ENCODE assay signal across 8 mouse cellular contexts in genomic region chr19:4113806-4114230, GRCm38 (mm10). TPM values are rescaled to one million over a fixed set of nuclear protein-coding genes. Genes with fewer than 3 reads are reported as not detected.
DNase-seq lines count a peak whose midpoint lies in the region; ATAC-seq and TF ChIP-seq lines count a peak whose summit lies in the region.

No protein-coding gene starts in this region.

- TF ChIP-seq POLR2A in thymus, adult 2 months (IDR thresholded peaks at IDR 0.05; ENCODE audit: control insufficient read depth, extremely low read depth, insufficient read depth, low read length, poor library complexity): no peak

- H3K4me3 ChIP-seq in thymus, adult 2 months (ENCODE audit: control insufficient read depth, insufficient read depth, low read length): 0 out of 2 replicates have a peak overlapping the region, but pooled peaks have one; percentile 0
- H3K4me3 ChIP-seq in heart, embryonic 16.5 days (ENCODE audit: low read length): no peak overlapping the region
- H3K4me3 ChIP-seq in limb, embryonic 15.5 days: no peak overlapping the region

- H3K9ac ChIP-seq in heart, embryonic 16.5 days (ENCODE audit: low read length): peak overlapping the region; percentile 35
- H3K9ac ChIP-seq in limb, embryonic 15.5 days: no peak overlapping the region

- peaks cover 40% of the 10 kb centered on the region for H3K4me1 ChIP-seq in thymus, adult 2 months (replicated peaks; ENCODE audit: control insufficient read depth, insufficient read depth, low read length)
- H3K4me1 ChIP-seq in heart, embryonic 16.5 days (ENCODE audit: control insufficient read depth, insufficient read depth, low read length): peaks cover 10% of the 10 kb centered on the region
- H3K4me1 ChIP-seq in limb, embryonic 15.5 days: peaks cover 18% of the 10 kb centered on the region

- peak overlapping the region; percentile 71 for H3K27ac ChIP-seq in thymus, adult 2 months (ENCODE audit: control insufficient read depth, insufficient read depth, low read length)
- H3K27ac ChIP-seq in heart, embryonic 16.5 days (ENCODE audit: low read length): peak overlapping the region; percentile 72
- H3K27ac ChIP-seq in limb, embryonic 15.5 days: peak overlapping the region; percentile 48

- no peaks in the 10 kb centered on the region for H3K9me3 ChIP-seq in heart, embryonic 16.5 days (replicated peaks; ENCODE audit: control insufficient read depth, low read length)
- H3K9me3 ChIP-seq in limb, embryonic 15.5 days: no peaks in the 10 kb centered on the region

- 3% methylated on average over 5 of the region's 5 CpGs for WGBS in thymus, adult 2 months
- WGBS in heart, embryonic 16.5 days: 37% methylated on average over 5 of the region's 5 CpGs
- WGBS in limb, embryonic 15.5 days: 25% methylated on average over 5 of the region's 5 CpGs

- ATAC-seq in heart, embryonic 16.5 days (replicated peaks; ENCODE audit: extremely low read depth, insufficient read depth, low FRiP score): peak; percentile 39; the same call in 1 of the 2 replicates
- ATAC-seq in limb, embryonic 15.5 days (ENCODE audit: insufficient number of reproducible peaks, low FRiP score, low TSS enrichment, low read depth): no peak

- TF ChIP-seq CTCF in thymus, adult 2 months (IDR thresholded peaks at IDR 0.05; ENCODE audit: borderline replicate concordance, control insufficient read depth, extremely low read depth, insufficient read depth, low read length, poor library complexity): 0 out of 2 replicates have a peak, but pooled peaks have one; percentile 27

- peaks cover 32% of the 10 kb centered on the region for H3K36me3 ChIP-seq in thymus, adult 2 months (ENCODE audit: control insufficient read depth, insufficient read depth, low read length)
- H3K36me3 ChIP-seq in heart, embryonic 16.5 days (ENCODE audit: control insufficient read depth, insufficient read depth): peaks cover 20% of the 10 kb centered on the region
- H3K36me3 ChIP-seq in limb, embryonic 15.5 days: peaks cover 67% of the 10 kb centered on the region

- H3K27me3 ChIP-seq in thymus, adult 2 months (ENCODE audit: control insufficient read depth, insufficient read depth, low read length): no peaks in the 10 kb centered on the region
- no peaks in the 10 kb centered on the region for H3K27me3 ChIP-seq in heart, embryonic 16.5 days (ENCODE audit: control insufficient read depth, insufficient read depth, low read length)
- no peaks in the 10 kb centered on the region for H3K27me3 ChIP-seq in limb, embryonic 15.5 days

- H3K4me2 ChIP-seq in heart, embryonic 16.5 days (ENCODE audit: low read depth, low read length): peak overlapping the region; percentile 11; the same call in 1 of the 2 replicates
- H3K4me2 ChIP-seq in limb, embryonic 15.5 days: no peak overlapping the region

- intact Hi-C loops in left cerebral cortex, postnatal 10 days (cut with DNase I): no loop called here

- peak; percentile 35 for DNase-seq in thymus, adult 2 months
- no peak for DNase-seq in thymus, postnatal 10 days (ENCODE audit: low spot score in 2 of 2)
- DNase-seq in spleen, postnatal 4 days (ENCODE audit: low spot score in 2 of 2): peak; percentile 66 to 80
- DNase-seq in retina, postnatal 1 day: no peak
- no peak for DNase-seq in layer of hippocampus, postnatal 10 days (ENCODE audit: low spot score in 2 of 2)
- DNase-seq in left cerebral cortex, postnatal 10 days (ENCODE audit: extremely low spot score in 1 of 2, low spot score in 2 of 2): no peak

RNA-seq across cellular contexts. Expression of gene Aip, which starts 11.8 kb away (rescaled TPM):
- polyA plus RNA-seq in thymus, adult 2 months (2012; rRNA removed): 106 and 112 TPM in 2 replicates
- 87.5 and 88.6 TPM in 2 replicates for polyA plus RNA-seq in heart, embryonic 16.5 days (2015; fragmentation: Nextera tagmentation; extraction: Ambion mirVana)
- 95.5 and 97.7 TPM in 2 replicates for polyA plus RNA-seq in limb, embryonic 15.5 days (2015; fragmentation: Nextera tagmentation; extraction: Ambion mirVana)
- 10 to 100 TPM; 74.6 to 76.5 TPM for total RNA-seq in layer of hippocampus, postnatal 10 days (2021)
- total RNA-seq in left cerebral cortex, postnatal 10 days (2021): 10 to 100 TPM; 74.2 to 83.5 TPM

RNA-seq across cellular contexts. Expression of gene Pitpnm1, which starts 14.0 kb away (rescaled TPM):
- polyA plus RNA-seq in thymus, adult 2 months (2012; rRNA removed): 333 and 357 TPM in 2 replicates
- polyA plus RNA-seq in heart, embryonic 16.5 days (2015; fragmentation: Nextera tagmentation; extraction: Ambion mirVana): 27.7 and 29.4 TPM in 2 replicates
- polyA plus RNA-seq in limb, embryonic 15.5 days (2015; fragmentation: Nextera tagmentation; extraction: Ambion mirVana): 5.6 and 6.2 TPM in 2 replicates
- total RNA-seq in layer of hippocampus, postnatal 10 days (2021): 100 to 1,000 TPM; 178 to 201 TPM
- 100 to 1,000 TPM; 234 to 237 TPM for total RNA-seq in left cerebral cortex, postnatal 10 days (2021)

RNA-seq across cellular contexts. Expression of gene Cdk2ap2, which starts 16.8 kb away (rescaled TPM):
- polyA plus RNA-seq in thymus, adult 2 months (2012; rRNA removed): 274 and 296 TPM in 2 replicates
- polyA plus RNA-seq in heart, embryonic 16.5 days (2015; fragmentation: Nextera tagmentation; extraction: Ambion mirVana): 86.0 and 86.2 TPM in 2 replicates
- polyA plus RNA-seq in limb, embryonic 15.5 days (2015; fragmentation: Nextera tagmentation; extraction: Ambion mirVana): 82.7 and 85.6 TPM in 2 replicates
- 10 to 100 TPM; 21.5 to 23.6 TPM for total RNA-seq in layer of hippocampus, postnatal 10 days (2021)
- total RNA-seq in left cerebral cortex, postnatal 10 days (2021): 10 to 100 TPM; 20.4 to 21.6 TPM

RNA-seq across cellular contexts. Expression of gene Gpr152, which starts 25.8 kb away (rescaled TPM):
- 0.20 and 0.24 TPM in 2 replicates for polyA plus RNA-seq in thymus, adult 2 months (2012; rRNA removed)
- polyA plus RNA-seq in heart, embryonic 16.5 days (2015; fragmentation: Nextera tagmentation; extraction: Ambion mirVana): not detected in 2 replicates
- not detected in 2 replicates for polyA plus RNA-seq in limb, embryonic 15.5 days (2015; fragmentation: Nextera tagmentation; extraction: Ambion mirVana)
- total RNA-seq in layer of hippocampus, postnatal 10 days (2021): not detected
- total RNA-seq in left cerebral cortex, postnatal 10 days (2021): not detected

RNA-seq across cellular contexts. Expression of gene Cabp4, which starts 30.0 kb away (rescaled TPM):
- polyA plus RNA-seq in thymus, adult 2 months (2012; rRNA removed): 0.26 and 0.53 TPM in 2 replicates
- 0.11 TPM in 1 of 2 replicates, not detected in the other for polyA plus RNA-seq in heart, embryonic 16.5 days (2015; fragmentation: Nextera tagmentation; extraction: Ambion mirVana)
- polyA plus RNA-seq in limb, embryonic 15.5 days (2015; fragmentation: Nextera tagmentation; extraction: Ambion mirVana): 0.05 and 0.06 TPM in 2 replicates
- total RNA-seq in layer of hippocampus, postnatal 10 days (2021): under 1 TPM in 1 of 2 experiments, not detected in 1; 0.30 TPM
- total RNA-seq in left cerebral cortex, postnatal 10 days (2021): under 1 TPM in 1 of 2 experiments, not detected in 1; 0.24 TPM

Comparison
In these comparisons a context has a peak if more than half of its experiments do, and no peak if none do; other contexts are left out.
1. DNase-seq: peak in thymus, adult 2 months (single experiment) and spleen, postnatal 4 days (2 of 2); none in thymus, postnatal 10 days (0 of 2), retina, postnatal 1 day (single experiment), layer of hippocampus, postnatal 10 days (0 of 2) and left cerebral cortex, postnatal 10 days (0 of 2).
2. RNA of gene Pitpnm1, which starts 14.0 kb away (polyA plus RNA-seq): 333 to 357 TPM in thymus, adult 2 months; 27.7 to 29.4 TPM in heart, embryonic 16.5 days and 5.6 to 6.2 TPM in limb, embryonic 15.5 days; every median in the first group is over 10 times any median in the second.
3. Peak in every context shown above with its lines, with median percentiles within 50 percentile points of each other: H3K27ac ChIP-seq.